Mouse (Mus musculus) limb, embryonic 14.5 days (tissue): Measurements from ENCODE around the gene Lpgat1. TPM values are rescaled to one million over a fixed set of nuclear protein-coding genes. Genes with fewer than 3 reads are reported as not detected.

Experiments
- ATAC-seq: fragments of 200-750 bp; cut with Nextera tagmentation; 2 replicates; pipeline ENCODE4 v1.8.0; 2017; ENCODE audit warnings: low read depth, moderate number of reproducible peaks, moderate TSS enrichment; ENCODE audit not compliant: low FRiP score
- DNase-seq: peaks from one replicate; pipeline ENCODE4 v3.0.0-alpha.2; 2015; ENCODE audit warnings: low spot score
- H3K27ac ChIP-seq: fragments of 300-500 bp; sonication (generic); replicated peaks from 2 replicates; pipeline ENCODE4 v1.5.1; 2014; ENCODE audit warnings: low read depth, mild to moderate bottlenecking, low read length, moderate library complexity, mixed read lengths
- H3K27me3 ChIP-seq: fragments of 300-500 bp; sonication (generic); 2 replicates; pipeline ENCODE4 v1.6.1; 2014; ENCODE audit warnings: low read length, mixed read lengths; ENCODE audit not compliant: control insufficient read depth, insufficient read depth
- H3K36me3 ChIP-seq: fragments of 300-500 bp; sonication (generic); 2 replicates; pipeline ENCODE4 v1.6.1; 2014; ENCODE audit warnings: mild to moderate bottlenecking, low read length, moderate library complexity, mixed read lengths; ENCODE audit not compliant: control insufficient read depth, insufficient read depth
- H3K4me1 ChIP-seq: fragments of 300-500 bp; sonication (generic); 2 replicates; pipeline ENCODE4 v1.6.1; 2014; ENCODE audit warnings: antibody characterized with exemption, low read length, mixed read lengths; ENCODE audit not compliant: control insufficient read depth, insufficient read depth
- H3K4me2 ChIP-seq: fragments of 300-500 bp; sonication (generic); replicated peaks from 2 replicates; pipeline ENCODE4 v1.6.1; 2014; ENCODE audit warnings: low read depth, mild to moderate bottlenecking, low read length, moderate library complexity; ENCODE audit not compliant: severe bottlenecking
- H3K4me3 ChIP-seq: fragments of 300-500 bp; sonication (generic); replicated peaks from 2 replicates; pipeline ENCODE4 v1.5.1; 2014; ENCODE audit warnings: low read length
- H3K9ac ChIP-seq: fragments of 300-500 bp; sonication (generic); 2 replicates; pipeline ENCODE4 v1.6.1; 2014; ENCODE audit warnings: mild to moderate bottlenecking, low read depth, low read length, moderate library complexity; ENCODE audit not compliant: severe bottlenecking
- H3K9me3 ChIP-seq: fragments of 300-500 bp; sonication (generic); 2 replicates; pipeline ENCODE4 v1.6.1; 2016; ENCODE audit warnings: low read length; ENCODE audit not compliant: control insufficient read depth
- POLR2A ChIP-seq: fragments of 200-500 bp; IDR thresholded peaks from 2 replicates; pipeline ENCODE4 v1.8.0; 2012; ENCODE audit warnings: inconsistent platforms, mild to moderate bottlenecking, moderate library complexity, borderline replicate concordance; ENCODE audit not compliant: insufficient read depth, insufficient read length; ENCODE audit errors: extremely low read depth
- WGBS: fragments of 180-500 bp; shearing (Covaris S2); extraction: QIAGEN DNeasy Blood & Tissue Kit; methylation state at CpG from one replicate; pipeline ENCODE4 v1.1.7; 2014; 5-methylcytosine and 5-hydroxymethylcytosine counted together
- polyA plus RNA-seq, 2 experiments: library from polyadenylated mRNA; depleted of rRNA in 1 of 2; stranded (reverse) in 1 of 2; unstranded in 1 of 2; fragments of >200 nt; fragmentation: Nextera tagmentation in 1 of 2; extraction: Ambion mirVana in 1 of 2; gene quantifications; 2 replicates each; pipeline versions ENCODE4 v1.2.1 to v1.2.3; 2012 to 2014

The Lpgat1 gene
- polyA plus RNA-seq, 2 experiments, result 24.7 to 39.9 TPM

DNA sequence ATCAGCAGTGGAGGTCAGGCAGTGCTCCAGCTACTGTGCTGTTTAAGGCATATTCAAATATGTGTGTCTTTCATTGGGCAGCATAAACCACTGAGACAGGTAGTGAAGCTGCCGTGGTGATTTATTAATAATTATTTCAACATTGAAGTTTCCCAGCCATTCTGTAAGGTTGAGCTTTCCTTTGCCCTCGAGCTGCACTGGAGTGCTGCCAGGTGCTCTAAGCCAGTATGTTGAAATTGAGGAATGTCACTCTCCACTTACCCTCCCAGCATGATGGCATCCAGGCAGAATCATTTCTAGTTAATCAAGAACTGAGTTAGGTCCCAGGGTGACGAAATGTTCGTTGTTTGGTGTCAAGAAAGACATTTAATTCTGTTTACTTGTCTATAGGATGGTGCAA is 24.4 kb upstream of the Lpgat1 start:
- H3K27ac ChIP-seq, result no peak overlapping the region
- DNase-seq, result peak; percentile 26
- no peaks in the 10 kb centered on the region for H3K36me3 ChIP-seq
- H3K4me2 ChIP-seq, result no peak overlapping the region
- TF ChIP-seq POLR2A, result no peak
- H3K4me3 ChIP-seq, result no peak overlapping the region
- ATAC-seq, result no peak
- no peak overlapping the region for H3K9ac ChIP-seq
- WGBS, result 40% methylated on average over 4 of the region's 4 CpGs
- no peaks in the 10 kb centered on the region for H3K9me3 ChIP-seq
- no peaks in the 10 kb centered on the region for H3K27me3 ChIP-seq
- H3K4me1 ChIP-seq, result no peaks in the 10 kb centered on the region

DNA sequence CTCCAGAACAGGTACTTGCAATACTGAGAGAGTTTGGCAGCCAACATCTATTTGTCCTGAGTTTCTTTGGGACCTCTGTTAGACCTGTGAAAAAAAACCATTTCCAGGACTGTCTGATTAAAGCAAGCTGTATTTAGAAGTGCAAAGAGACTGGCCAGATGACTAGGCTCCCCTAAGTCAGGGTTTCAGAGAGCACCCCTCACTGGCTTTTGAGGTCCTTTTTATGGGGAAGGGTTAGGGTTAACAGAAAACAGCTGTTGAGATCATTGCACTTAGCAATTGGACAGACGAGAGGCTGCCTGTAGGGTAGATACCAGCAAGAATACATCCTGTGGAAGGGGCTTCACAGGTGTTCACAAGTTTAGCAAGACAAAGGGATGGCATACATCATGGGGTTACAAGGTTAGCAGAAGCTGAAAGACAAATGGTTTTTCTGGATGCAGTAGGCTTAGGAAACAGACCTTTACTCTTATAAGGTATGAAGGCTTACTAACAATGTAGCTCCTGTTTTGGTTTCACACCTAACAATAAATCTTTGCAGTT is 19.3 kb upstream of the Lpgat1 start:
- no peak overlapping the region for H3K4me3 ChIP-seq
- TF ChIP-seq POLR2A, result no peak
- H3K9ac ChIP-seq, result no peak overlapping the region
- H3K36me3 ChIP-seq, result no peaks in the 10 kb centered on the region
- no peaks in the 10 kb centered on the region for H3K9me3 ChIP-seq
- no peaks in the 10 kb centered on the region for H3K27me3 ChIP-seq
- H3K4me2 ChIP-seq, result no peak overlapping the region
- DNase-seq (no peak), ATAC-seq (no peak)
- no peak overlapping the region for H3K27ac ChIP-seq
- WGBS, result 13% methylated on average over 1 of the region's 1 CpGs
- H3K4me1 ChIP-seq, result no peaks in the 10 kb centered on the region

DNA sequence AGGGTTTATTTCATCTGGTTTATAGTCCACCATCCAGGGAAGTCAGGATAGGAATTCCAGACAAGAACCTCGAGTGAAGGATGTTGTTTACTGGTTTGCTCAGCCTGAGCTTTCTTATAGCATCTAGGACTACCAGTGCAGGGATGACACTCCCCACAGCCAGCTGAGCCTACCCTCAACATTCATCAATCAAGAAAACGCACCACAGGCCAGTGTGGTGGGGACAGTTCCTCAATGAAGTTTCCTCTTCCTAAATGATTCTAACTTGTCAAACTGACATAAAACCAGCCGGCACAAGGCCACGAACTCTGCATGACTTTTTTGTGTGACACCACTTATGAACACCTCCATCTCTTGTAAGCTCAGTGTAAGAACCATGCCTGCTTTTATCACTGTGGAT is 13.1 kb upstream of the Lpgat1 start:
- 42% methylated on average over 4 of the region's 4 CpGs for WGBS
- ATAC-seq, result no peak
- H3K4me2 ChIP-seq, result no peak overlapping the region
- no peak for TF ChIP-seq POLR2A
- H3K36me3 ChIP-seq, result no peaks in the 10 kb centered on the region
- no peak overlapping the region for H3K27ac ChIP-seq
- DNase-seq, result no peak
- H3K9ac ChIP-seq, result no peak overlapping the region
- no peaks in the 10 kb centered on the region for H3K27me3 ChIP-seq
- H3K9me3 ChIP-seq, result no peaks in the 10 kb centered on the region
- no peaks in the 10 kb centered on the region for H3K4me1 ChIP-seq
- no peak overlapping the region for H3K4me3 ChIP-seq

DNA sequence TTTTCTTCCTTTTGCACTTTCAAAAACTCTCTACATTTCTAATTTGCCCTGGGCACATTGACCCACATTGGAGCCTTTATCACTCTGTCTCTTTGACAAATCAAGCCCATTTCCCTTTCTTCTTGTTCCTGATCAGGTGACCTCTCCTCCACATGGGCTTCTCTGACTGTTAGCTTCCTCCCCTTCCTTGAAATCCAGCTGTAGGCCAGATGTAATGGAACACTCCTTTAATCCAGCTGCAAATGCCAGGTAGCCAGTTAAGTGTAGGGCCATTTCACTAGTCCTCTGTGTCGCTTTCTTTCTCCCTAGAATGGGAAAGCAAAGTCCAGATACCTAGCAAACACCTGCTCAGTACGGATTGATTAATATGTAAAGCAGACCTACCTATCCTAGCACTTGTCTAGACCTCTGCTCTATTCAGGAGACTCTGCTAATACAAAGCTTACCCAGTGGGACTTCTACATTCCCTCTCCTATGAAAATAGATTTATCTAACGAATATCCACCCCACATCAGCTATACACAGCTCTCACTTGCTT is 11.0 kb upstream of the Lpgat1 start:
- WGBS, result 57% methylated on average over 3 of the region's 3 CpGs
- H3K27ac ChIP-seq, result no peak overlapping the region
- no peak overlapping the region for H3K9ac ChIP-seq
- H3K36me3 ChIP-seq, result no peaks in the 10 kb centered on the region
- no peaks in the 10 kb centered on the region for H3K4me1 ChIP-seq
- H3K4me2 ChIP-seq, result no peak overlapping the region
- no peak overlapping the region for H3K4me3 ChIP-seq
- DNase-seq (no peak), ATAC-seq (no peak)
- H3K9me3 ChIP-seq, result no peaks in the 10 kb centered on the region
- H3K27me3 ChIP-seq, result no peaks in the 10 kb centered on the region
- no peak for TF ChIP-seq POLR2A

DNA sequence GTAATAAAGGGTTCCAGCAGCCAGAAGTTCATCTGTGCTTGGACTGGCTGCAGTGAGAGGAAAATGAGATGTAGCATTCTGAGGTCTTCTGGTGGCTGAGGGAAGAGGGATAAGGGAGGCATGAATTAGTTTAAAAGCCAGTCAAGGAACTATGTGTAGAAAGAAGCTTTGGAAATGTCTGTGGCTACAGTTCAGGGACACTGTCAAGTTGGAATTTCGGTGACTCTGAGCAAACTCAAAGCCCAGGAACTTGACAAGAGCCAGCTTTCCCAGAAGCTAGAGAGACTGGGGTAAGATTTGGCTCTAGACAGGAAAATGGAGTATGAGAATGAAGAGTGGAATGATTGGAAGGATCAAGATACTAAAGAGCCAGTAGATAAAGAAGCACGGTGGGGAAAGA is 7.8 kb upstream of the Lpgat1 start:
- no peak overlapping the region for H3K4me3 ChIP-seq
- ATAC-seq, result no peak
- no peak for TF ChIP-seq POLR2A
- WGBS, result 86% methylated on average over 2 of the region's 2 CpGs
- H3K27ac ChIP-seq, result no peak overlapping the region
- no peak for DNase-seq
- no peaks in the 10 kb centered on the region for H3K4me1 ChIP-seq
- H3K36me3 ChIP-seq, result no peaks in the 10 kb centered on the region
- H3K9ac ChIP-seq, result no peak overlapping the region
- no peaks in the 10 kb centered on the region for H3K27me3 ChIP-seq
- no peaks in the 10 kb centered on the region for H3K9me3 ChIP-seq
- no peak overlapping the region for H3K4me2 ChIP-seq
